8 mouse cellular contexts compared by ENCODE assay signal in the genomic region with DNA sequence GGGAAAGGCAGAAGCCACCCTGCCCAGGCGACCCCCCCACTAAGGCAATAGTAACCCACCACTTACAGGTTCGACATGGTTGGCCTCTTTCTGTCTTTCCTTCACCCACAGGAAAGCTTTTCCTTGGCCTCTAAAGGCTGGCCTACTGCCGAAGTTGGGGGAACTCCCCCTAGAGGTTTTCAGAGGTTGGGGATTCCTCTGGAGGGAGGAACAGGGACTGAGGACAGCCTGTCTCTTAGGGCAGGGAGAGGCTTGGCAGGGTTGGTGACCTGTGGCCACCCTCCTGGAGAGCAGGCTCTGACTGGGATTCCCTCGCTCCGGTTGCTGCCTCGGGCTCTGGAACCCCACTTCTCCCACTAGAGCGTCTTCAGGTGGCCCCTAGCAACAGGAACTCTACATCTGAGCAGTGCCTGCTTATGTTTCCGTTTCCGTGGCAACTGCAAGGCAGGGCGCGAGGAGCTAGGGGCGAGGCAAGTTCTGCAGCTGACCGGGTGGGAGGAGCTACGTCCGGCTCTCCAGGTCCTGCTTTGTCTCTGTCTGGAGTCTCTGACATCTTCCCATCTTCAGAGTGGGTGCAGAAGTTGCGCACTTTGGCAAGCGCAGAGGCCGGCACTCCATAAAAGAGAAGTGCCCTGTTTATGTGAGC. TPM values are rescaled to one million over a fixed set of nuclear protein-coding genes. Genes with fewer than 3 reads are reported as not detected.
DNase-seq lines count a peak whose midpoint lies in the region; ATAC-seq and TF ChIP-seq lines count a peak whose summit lies in the region.

A gene (minus strand): TSS at position 303 of the 646 bp plus-strand sequence.

- peak; percentile 81 for DNase-seq in adrenal gland, postnatal 14 days
- DNase-seq in heart, adult 9 months (ENCODE audit: low spot score in 2 of 2) = peak; percentile 61 to 68
- DNase-seq in kidney, adult 2 months = peak; percentile 73
- DNase-seq in left cerebral cortex, postnatal 4 days = peak; percentile 67
- peak; percentile 88 for DNase-seq in midbrain, embryonic 14.5 days
- DNase-seq in spleen, postnatal 4 days (ENCODE audit: low spot score in 2 of 2) = peak; percentile 43 to 73
- no peak for DNase-seq in MN1 (ENCODE audit: low spot score)

- no peaks in the 10 kb centered on the region for H3K27me3 ChIP-seq in embryonic facial prominence, embryonic 15.5 days
- H3K27me3 ChIP-seq in kidney, adult 2 months (replicated peaks; ENCODE audit: control insufficient read depth, insufficient read depth, low read length) = no peaks in the 10 kb centered on the region
- no peaks in the 10 kb centered on the region for H3K27me3 ChIP-seq in midbrain, embryonic 14.5 days (ENCODE audit: control insufficient read depth, insufficient read depth, low read length)

- H3K4me1 ChIP-seq in embryonic facial prominence, embryonic 15.5 days = peaks cover 23% of the 10 kb centered on the region
- 0 out of 2 replicates have a peak, but pooled peaks cover 3% of the 10 kb centered on the region for H3K4me1 ChIP-seq in kidney, adult 2 months (ENCODE audit: control insufficient read depth, insufficient read depth, low read length)
- H3K4me1 ChIP-seq in midbrain, embryonic 14.5 days (ENCODE audit: control insufficient read depth, insufficient read depth, low read length) = peaks cover 9% of the 10 kb centered on the region

- H3K4me3 ChIP-seq in embryonic facial prominence, embryonic 15.5 days (replicated peaks) = peak within 1 kb of the TSS; percentile 28
- no peak within 1 kb of the TSS for H3K4me3 ChIP-seq in kidney, adult 2 months (ENCODE audit: insufficient read depth, low read depth, low read length)
- 0 out of 2 replicates have a peak within 1 kb of the TSS, but pooled peaks have one; percentile 12 for H3K4me3 ChIP-seq in midbrain, embryonic 14.5 days (replicated peaks; ENCODE audit: low read depth, low read length)

- ATAC-seq in embryonic facial prominence, embryonic 15.5 days (ENCODE audit: insufficient number of reproducible peaks, low FRiP score, low TSS enrichment, low read depth) = peak; percentile 89
- ATAC-seq in midbrain, embryonic 14.5 days (ENCODE audit: low FRiP score, low TSS enrichment) = peak; percentile 84; the same call in 1 of the 2 replicates

- intact Hi-C loops in left cerebral cortex, postnatal 4 days (cut with DNase I) = no loop called here

- TF ChIP-seq CTCF in kidney, adult 2 months (conservative IDR thresholded peaks at IDR 0.05; ENCODE audit: insufficient read depth, insufficient read length, low read depth, low read length) = no peak

- no peaks in the 10 kb centered on the region for H3K9me3 ChIP-seq in embryonic facial prominence, embryonic 15.5 days (replicated peaks)
- no peaks in the 10 kb centered on the region for H3K9me3 ChIP-seq in midbrain, embryonic 14.5 days (ENCODE audit: control insufficient read depth, low read length)

- peak within 1 kb of the TSS; percentile 50 for H3K4me2 ChIP-seq in embryonic facial prominence, embryonic 15.5 days (replicated peaks)
- H3K4me2 ChIP-seq in midbrain, embryonic 14.5 days (ENCODE audit: low read length) = peak within 1 kb of the TSS; percentile 50

- no peak within 1 kb of the TSS for H3K9ac ChIP-seq in embryonic facial prominence, embryonic 15.5 days
- 0 out of 2 replicates have a peak within 1 kb of the TSS, but pooled peaks have one; percentile 2 for H3K9ac ChIP-seq in midbrain, embryonic 14.5 days (replicated peaks; ENCODE audit: low read length)

- TF ChIP-seq POLR2A in kidney, adult 2 months (IDR thresholded peaks at IDR 0.05; ENCODE audit: low read depth, low read length) = no peak

- H3K27ac ChIP-seq in embryonic facial prominence, embryonic 15.5 days (replicated peaks) = peak within 1 kb of the TSS; percentile 45
- H3K27ac ChIP-seq in kidney, adult 2 months (ENCODE audit: insufficient read depth, low read depth, low read length) = no peak within 1 kb of the TSS
- peak within 1 kb of the TSS; percentile 9; the same call in 1 of the 2 replicates for H3K27ac ChIP-seq in midbrain, embryonic 14.5 days (replicated peaks; ENCODE audit: low read depth, low read length)

- no peaks in the 10 kb centered on the region for H3K36me3 ChIP-seq in embryonic facial prominence, embryonic 15.5 days
- no peaks in the 10 kb centered on the region for H3K36me3 ChIP-seq in kidney, adult 2 months (ENCODE audit: control insufficient read depth, insufficient read depth, low read length)
- no peaks in the 10 kb centered on the region for H3K36me3 ChIP-seq in midbrain, embryonic 14.5 days (ENCODE audit: control insufficient read depth, insufficient read depth, low read length)

- 4% methylated on average over 18 of the region's 18 CpGs for WGBS in embryonic facial prominence, embryonic 15.5 days
- WGBS in kidney, adult 2 months = 6% methylated on average over 18 of the region's 18 CpGs
- 3% methylated on average over 18 of the region's 18 CpGs for WGBS in midbrain, embryonic 14.5 days

RNA-seq across cellular contexts. Expression of the gene that starts here (rescaled TPM):
- total RNA-seq in adrenal gland, postnatal 14 days (2021) = not detected in 2 replicates
- 2.5 and 6.9 TPM in 2 replicates for polyA plus RNA-seq in embryonic facial prominence, embryonic 15.5 days (2015; fragmentation: Nextera tagmentation; extraction: Ambion mirVana)
- 0.05 and 0.33 TPM in 2 replicates for polyA plus RNA-seq in kidney, adult 2 months (2012; rRNA removed)
- total RNA-seq in left cerebral cortex, postnatal 4 days (2021) = under 1 TPM; 0.79 to 0.88 TPM
- polyA plus RNA-seq in midbrain, embryonic 14.5 days (2014; fragmentation: Nextera tagmentation; extraction: Ambion mirVana) = 0.20 and 0.31 TPM in 2 replicates

Comparison
In these comparisons a context has a peak if more than half of its experiments do, and no peak if none do; other contexts are left out.
1. Peak in DNase-seq in adrenal gland, postnatal 14 days; RNA of the gene not detected or under 1 TPM.
2. Peak in DNase-seq in kidney, adult 2 months; RNA of the gene not detected or under 1 TPM.
3. Peak in DNase-seq in left cerebral cortex, postnatal 4 days; RNA of the gene not detected or under 1 TPM.
4. Peak in DNase-seq, ATAC-seq, H3K4me3 ChIP-seq, H3K27ac ChIP-seq, H3K9ac ChIP-seq and H3K4me2 ChIP-seq in midbrain, embryonic 14.5 days; RNA of the gene not detected or under 1 TPM.